Mouse (Mus musculus) gastrocnemius, postnatal 14 days (tissue): Measurements from ENCODE around the gene Myo19. TPM values are rescaled to one million over a fixed set of nuclear protein-coding genes. Genes with fewer than 3 reads are reported as not detected.
A peak's percentile ranks its signal among the peaks of the same experiment; 100 is the strongest.
"Not testable (repeated sequence)": the region's sequence is repeated elsewhere in the genome, so short reads cannot be mapped to it uniquely, and the experiment has no call there.

ENCODE experiments used
- DNase-seq: peaks from one replicate; pipeline ENCODE4 v3.0.0; 2021; ENCODE audit warnings: mixed read lengths
- intact Hi-C: fragments of 180-260 bp; cut with DNase I; formaldehyde crosslinking; loops from one replicate; pipeline ENCODE4 v1.15.1; 2025; ENCODE audit warnings: low total_unique reads
- long read RNA-seq, 2 experiments: library from polyadenylated mRNA; stranded (forward); transcript quantifications; one replicate each; pipeline ENCODE4 v2.0.0; 2021
- total RNA-seq, 2 experiments: library from RNA; stranded (reverse); gene quantifications; 2 replicates each; pipeline ENCODE4 v1.2.3; 2021

Gene Myo19
- total RNA-seq, result 1 to 10 TPM; 2.1 to 2.9 TPM
- long read RNA-seq, experiment 1, full-length matches to known transcripts, result 1 of 3 reads
- long read RNA-seq, experiment 1, partial matches to known transcripts, result 0 of 3 reads
- long read RNA-seq, experiment 1, other reads (novel, unspliced or antisense), result 2 of 3 reads
- long read RNA-seq, experiment 2, full-length matches to known transcripts, result 1 of 6 reads
- long read RNA-seq, experiment 2, partial matches to known transcripts, result 0 of 6 reads
- long read RNA-seq, experiment 2, other reads (novel, unspliced or antisense), result 5 of 6 reads

DNA sequence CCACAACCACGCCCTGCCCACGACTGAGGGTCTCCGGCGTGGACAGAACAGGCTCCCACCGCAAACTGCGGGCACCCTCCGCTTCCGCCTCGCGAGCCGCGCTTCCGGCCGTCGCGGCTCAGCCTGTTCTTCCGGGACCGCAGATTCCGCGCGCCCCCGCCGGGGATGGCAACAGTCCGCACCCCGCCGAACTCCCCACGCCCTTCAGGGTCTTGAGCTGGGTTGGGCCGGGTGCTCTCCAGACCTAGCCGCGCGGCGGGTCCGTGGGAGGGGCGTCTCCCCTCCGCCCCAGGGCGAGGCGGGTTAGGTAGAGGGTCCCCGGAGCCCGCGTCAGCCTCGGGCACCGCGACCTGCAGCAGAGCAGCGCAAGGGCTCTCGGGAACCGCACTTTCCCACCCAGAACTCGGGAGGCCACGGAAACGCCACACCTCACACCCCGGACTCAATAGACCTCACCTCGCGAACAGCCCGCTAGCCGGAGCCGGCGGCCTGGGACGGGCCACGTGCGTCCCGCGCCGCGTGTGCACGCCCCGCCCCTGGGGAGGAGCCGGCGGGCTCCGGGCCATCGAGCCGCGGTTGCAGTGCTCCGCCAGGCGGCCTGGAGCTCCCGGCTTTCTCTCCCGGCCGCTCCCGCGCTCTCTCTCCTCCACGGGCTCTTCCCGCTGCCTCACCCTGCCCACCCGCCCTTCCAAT, at the start of gene Myo19, which contains the start of gene Pigw:
Gene Myo19 (plus strand): TSS at position 377 of the 693 bp plus-strand sequence.
Gene Pigw (minus strand): TSS at position 514 of the 693 bp plus-strand sequence.
- intact Hi-C loops, result no loop called here
- peak; percentile 87 for DNase-seq

DNA sequence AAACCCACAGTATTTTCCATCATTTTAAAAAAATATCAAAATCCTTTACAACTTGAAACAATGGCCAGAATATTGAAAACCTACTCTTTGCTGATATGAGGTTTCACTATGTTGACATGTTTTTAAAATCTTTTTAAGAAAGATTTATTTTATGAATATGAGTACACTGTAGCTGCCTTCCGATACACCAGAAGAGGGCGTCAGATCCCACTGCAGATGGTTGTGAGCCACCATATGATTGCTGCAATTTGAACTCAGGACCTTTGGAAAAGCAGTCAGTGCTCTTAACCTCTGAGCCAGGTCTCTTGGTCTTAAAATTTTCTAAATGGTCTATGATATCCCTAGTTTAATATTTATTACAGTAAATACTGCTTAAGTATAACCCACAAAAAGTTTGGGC, 40.6 kb upstream of the Myo19 start:
- intact Hi-C loops, result no loop called here
- DNase-seq, result no peak

DNA sequence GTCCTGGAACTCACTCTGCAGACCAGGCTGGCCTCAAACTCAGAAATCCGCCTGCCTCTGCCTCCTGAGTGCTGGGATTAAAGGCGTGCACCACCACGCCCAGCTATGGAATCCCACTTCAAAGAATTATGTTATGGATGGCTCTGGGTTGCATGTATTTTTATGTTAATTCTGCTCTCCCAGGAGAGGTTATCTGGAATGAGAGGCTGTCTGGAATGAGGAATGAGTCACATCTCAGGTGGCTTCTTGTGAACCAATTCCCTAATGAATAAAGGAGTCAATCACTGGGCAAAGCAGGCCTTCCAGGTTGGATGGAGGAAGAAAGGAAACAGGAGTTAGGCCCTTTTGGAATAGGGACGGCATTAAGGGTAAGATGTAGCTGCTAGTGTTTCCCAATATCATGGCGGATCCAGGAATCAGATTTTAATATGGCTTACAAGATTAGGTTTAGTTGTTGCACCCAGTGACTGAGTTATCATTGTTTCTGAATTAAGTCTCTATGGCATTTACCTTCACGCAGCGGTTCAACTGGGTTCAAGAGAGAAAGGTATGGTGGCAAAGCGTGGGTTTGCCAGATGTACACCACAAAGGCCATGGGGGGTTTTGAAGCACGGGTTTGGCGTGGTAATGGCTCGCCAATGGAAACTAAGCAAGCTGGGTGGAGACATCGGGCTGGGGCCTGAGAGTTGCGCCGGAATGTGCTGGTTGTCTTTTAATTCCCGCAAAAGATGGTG, 33.0 kb upstream of the Myo19 start:
- intact Hi-C loops, result no loop called here
- no peak for DNase-seq

DNA sequence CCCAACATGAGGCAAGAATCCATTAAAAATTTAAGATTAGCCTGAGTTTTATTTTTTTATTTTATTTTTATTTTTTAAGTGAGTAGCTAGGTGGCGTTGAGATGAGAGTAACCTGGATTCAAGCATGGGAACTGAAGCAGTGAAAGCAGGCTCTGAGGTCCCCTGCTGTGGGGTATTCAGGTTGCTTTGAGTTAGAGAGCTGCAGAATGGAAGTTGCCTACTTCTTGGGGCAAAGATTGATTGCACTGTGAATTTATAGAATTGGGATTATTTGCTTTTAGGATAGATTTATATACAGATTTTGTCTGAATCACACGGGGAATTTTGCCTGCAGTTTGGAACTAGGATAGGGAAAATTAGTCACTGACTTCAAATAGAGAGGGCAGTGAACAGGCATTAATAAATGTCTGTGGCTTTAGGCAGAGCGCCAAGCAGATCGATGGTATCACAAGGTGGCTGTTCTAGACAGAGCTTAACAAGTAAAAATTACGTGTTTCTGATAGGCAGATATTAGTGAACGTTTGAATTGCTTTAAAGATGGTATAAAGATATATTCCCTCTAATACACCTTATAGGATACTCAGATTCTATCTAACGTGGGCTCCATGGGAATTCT, 32.4 kb upstream of the Myo19 start:
- intact Hi-C loops, result no loop called here
- no peak for DNase-seq

DNA sequence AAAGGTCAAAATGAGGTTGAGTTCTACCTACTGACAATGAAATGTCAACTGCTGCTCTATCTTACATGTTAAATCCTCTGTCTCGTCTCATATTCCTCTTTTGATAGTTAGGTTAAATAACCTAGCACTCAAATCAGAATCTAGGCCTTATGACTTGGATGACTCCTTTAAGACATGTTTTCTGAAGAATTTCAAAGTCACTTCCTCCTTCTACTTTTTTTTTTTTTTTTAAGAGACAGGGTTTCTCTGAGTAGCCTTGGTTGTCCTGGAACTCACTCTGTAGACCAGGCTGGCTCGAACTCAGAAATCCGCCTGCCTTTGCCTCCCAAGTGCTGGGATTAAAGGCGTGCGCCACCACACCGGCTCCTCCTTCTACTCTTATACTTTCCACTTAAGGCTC, 24.7 kb upstream of the Myo19 start:
- DNase-seq, result no peak
- intact Hi-C loops, result no loop called here

DNA sequence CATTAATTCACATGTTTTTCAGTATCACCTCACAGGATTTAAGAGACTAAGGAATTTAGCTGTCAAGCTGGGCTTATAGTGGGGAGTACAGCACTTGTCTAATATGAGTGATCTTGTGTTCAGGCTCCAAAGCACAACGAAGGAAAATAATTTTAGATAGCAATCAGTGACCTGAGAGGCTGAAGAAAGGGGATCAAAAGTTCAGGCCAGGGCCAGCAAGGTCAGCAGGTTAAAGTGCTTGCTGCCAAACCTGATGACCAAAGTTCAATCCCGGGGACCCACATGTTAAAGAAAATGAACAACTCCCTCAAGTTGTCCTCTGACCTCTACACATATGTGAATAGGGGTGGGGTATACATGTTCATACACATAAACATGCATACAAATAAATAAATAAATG, 14.7 kb upstream of the Myo19 start:
- intact Hi-C loops, result no loop called here
- DNase-seq, result no peak

DNA sequence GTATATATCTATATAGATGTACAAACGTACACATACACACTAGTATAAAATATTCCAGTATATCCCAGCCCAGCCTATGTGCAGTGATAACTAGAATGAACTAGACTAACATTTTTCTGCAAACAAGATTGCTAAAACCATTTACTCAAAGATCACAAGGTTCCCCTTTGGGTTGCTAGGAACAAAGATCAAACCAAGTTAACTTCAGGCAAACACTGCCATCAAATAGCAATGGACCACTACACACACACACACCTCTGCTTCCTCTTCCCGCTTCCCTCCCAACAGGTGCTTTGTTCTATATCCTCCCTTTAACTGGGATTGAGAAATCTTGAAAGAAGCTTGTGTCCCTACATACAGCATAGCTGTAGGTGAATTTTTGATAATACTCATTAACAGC, 12.4 kb upstream of the Myo19 start:
- intact Hi-C loops, result no loop called here
- DNase-seq, result no peak

DNA sequence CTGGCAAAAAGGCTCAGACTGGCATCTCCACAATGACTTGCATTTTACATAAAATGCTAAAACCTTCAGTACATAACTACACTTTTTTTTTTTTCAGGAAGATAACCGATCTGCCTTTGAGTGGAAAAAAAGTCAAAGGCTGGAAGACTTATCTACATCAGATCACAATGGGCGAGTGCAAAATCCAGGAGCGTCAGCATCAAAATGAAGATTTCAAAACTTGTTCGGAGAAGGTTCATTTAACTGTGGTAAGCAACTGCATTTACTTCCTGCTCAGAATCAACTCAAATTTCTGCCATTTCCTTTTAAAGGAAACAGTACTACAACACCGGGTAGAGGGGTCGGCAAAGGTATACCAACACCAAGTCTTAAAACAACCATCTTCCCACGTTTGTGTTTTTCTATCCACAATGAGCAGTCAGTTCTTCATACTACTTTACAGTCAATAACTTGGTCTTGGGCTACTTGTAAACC, 11.1 kb upstream of the Myo19 start:
- no peak for DNase-seq
- intact Hi-C loops, result no loop called here

DNA sequence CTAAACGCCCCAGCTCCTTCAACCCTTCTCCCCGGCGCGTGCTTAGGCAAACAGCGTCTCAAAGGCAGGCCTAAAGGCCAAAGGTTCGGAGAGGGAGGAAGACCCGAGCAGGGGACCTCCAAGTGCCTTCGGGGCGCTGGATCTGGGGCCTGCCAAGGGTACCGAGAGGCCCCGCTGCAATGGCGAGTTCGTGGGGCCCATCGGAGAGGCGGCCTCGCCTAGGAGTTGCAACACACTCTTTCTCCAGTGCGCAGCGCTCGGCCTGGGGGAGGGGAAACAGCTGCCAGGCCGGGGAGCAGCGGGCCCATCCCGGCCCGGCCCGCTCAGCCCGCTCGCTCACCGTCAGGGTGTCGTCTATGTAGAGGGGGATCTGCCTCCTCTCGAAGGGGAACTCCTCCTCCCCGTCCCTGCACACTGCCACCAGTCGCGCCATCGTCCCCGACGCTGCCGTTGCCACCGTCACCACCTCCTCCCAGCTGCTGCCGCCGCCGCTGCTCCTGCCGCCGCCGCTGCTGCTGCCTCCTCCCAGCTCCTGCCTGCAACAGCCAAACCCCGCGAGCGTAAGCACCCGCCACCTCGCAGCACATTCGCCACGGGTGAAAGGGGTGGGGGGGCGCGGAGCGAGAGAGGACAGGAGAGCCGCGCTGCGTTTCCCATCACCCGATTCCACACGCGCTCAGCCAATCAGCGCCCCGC, 10.3 kb upstream of the Myo19 start:
- intact Hi-C loops, result no loop called here
- peak; percentile 97 for DNase-seq

DNA sequence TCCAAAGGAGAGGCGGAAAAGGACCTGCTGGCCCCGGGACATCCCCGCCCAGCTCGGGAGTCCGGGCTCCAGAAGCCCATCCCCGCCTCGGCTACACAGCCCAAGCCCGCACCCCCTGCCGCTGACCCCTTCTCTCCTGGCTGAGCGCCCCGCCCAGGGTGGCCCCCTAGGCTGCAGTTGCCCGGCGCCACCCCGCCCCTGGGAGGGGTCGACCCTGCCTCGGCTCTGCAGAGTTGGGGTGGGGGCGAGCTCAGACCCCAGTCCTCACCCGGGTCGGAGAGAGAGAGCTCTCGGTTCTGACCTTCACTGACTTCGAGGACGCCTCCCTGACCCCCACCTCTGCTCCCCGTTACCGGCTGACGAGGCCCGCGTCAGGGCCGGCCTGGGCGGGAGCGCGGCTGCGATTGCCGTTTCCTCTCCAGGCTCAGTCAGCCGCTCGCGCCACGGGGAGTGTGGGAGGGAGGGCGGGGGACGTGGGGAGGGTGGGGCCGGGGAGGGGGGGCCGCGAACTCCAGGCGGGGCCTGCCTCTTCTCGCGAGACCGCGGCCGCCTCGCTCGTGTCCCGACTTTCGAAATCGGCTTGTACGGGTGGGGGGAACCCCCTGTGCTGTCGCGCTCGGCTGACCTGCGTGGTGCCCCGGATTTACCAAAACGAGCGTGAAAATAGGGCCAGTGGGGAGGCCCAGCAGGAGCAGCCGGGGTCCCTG, 9.5 kb upstream of the Myo19 start, which contains the start of gene Ggnbp2:
Gene Ggnbp2 (minus strand): TSS at position 481 of the 707 bp plus-strand sequence.
- DNase-seq, result peak; percentile 95
- intact Hi-C loops, result no loop called here

DNA sequence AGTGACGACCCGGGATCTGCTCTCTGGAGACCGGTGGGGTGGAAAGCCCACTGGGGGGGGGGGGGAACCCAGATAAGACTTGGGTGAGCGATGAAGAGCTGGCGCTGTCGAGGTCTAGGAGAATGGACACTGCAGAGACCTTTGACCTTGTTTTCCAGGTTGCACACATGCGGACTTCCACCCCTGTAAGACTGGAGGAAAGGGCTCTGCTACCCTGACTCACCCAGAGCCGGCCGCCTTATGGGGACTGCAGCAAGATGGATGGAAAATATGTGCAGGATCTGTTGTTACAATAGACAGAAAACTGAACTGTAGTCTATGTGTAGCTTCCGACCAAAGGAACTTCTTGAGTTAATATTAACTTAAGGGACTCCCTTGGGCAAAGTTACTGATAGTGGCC, 8.9 kb upstream of the Myo19 start:
- DNase-seq, result no peak
- intact Hi-C loops, result no loop called here

DNA sequence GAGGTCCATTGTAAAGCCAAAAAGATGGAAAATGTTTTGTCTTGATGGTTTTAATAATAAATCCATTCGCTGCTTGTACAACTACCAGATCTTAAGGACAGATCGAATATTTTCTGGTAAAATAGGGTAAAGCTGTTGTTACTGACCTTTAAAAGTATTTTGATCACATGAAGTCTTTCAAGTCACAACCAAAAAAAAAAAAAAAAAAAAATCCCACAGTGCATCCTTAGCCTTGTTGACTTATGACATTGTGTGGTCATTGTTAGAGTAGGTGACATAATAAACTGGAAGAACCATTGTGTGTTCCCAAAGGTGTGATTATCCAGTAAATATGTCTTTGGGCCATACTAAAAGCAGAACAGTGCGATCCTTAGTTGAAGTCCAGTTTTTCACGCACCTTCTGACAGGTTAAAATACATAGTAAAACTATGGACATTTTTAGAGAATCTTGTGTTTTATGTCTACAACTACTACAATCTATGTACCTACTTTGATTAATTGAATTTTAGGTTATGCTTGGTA, 8.3 kb upstream of the Myo19 start:
- intact Hi-C loops, result no loop called here
- no peak for DNase-seq

DNA sequence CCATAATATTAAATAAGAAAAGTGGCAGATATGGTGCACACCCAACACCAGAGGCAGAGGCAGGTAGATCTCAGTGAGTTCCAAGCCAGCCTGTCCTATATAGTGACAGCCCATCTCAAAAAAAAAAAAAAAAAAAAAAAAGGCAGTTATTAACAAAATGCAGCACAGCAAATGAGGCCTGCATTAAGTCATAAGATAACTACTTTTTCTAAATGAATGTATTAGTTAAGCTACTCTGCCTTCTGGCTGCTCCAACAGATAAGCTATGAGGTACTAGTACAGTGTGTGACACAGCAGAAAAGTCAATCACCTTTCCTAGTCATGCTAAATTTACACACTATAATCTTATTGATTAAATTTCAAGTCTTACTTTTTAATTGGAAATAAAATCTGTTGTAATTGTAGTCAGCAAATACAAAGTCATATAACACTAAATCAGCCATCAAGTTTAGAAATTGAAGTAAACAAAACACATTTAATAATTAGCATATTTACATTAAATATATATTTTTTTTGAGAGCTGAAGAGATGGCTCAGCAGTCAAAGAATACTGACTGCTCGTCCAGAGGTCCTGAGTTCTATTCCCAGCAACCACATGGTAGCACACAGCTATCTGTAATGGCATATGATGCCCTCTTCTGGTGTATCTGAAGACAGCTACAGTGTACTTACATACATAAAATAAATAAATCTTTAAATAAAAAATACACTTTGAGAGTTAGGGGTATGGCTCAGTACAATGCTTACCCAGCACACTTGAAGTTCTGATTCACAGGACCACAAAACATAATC, 6.7 kb upstream of the Myo19 start:
- intact Hi-C loops, result no loop called here
- DNase-seq, result no peak

DNA sequence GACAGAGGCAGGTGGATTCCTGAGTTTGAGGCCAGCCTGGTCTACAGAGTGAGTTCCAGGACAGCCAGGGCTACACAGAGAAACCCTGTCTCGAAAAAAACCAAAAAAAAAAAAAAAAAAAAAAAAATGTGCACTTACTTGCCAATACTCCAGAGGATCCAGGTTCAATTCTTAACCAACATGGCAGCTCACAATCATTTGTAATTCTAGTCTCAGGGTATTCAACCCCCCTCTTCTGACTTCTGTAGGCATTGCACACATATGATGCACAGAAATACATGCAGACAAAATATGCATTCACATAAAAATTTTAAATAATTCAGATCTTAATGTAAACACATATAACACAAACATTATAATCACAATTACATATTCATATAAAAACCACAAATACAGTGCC, 3.9 kb upstream of the Myo19 start:
- DNase-seq, intact Hi-C loops: not testable (repeated sequence)

DNA sequence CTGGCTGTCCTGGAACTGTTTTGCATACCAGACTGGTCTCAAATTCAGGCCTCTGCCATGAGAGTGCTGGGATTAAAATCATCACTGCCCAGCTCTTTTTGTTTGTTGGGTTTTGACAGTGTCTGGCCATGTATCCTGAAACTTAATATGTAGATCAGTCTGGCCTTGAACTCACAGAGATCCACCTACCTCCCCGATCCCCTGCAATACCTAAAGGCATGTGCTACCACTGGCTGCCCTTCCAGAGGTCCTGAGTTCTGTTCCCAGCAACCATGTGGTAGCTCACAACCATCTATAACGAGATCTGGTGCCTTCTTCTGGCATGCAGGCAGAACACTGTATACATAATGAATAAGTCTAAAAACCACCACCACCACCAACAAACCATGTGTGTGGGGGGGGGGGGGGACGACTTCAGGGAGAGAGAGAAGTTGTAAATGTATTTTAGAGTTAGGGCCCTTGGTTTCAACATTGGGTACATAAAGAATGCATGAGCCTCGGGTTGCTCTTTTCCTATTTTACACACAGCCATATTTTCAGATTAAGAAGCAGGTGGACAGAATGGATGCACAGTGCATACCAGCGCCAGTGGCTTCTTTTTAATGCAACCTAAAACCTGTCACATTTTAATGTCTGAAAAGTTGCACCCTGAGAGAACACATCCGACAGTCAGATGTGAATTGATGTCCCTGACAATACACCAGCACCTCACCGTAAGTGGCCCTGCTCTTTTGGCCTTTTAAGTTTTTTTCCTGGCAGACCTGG, 759 bp upstream of the Myo19 start:
- intact Hi-C loops, result no loop called here
- no peak for DNase-seq

DNA sequence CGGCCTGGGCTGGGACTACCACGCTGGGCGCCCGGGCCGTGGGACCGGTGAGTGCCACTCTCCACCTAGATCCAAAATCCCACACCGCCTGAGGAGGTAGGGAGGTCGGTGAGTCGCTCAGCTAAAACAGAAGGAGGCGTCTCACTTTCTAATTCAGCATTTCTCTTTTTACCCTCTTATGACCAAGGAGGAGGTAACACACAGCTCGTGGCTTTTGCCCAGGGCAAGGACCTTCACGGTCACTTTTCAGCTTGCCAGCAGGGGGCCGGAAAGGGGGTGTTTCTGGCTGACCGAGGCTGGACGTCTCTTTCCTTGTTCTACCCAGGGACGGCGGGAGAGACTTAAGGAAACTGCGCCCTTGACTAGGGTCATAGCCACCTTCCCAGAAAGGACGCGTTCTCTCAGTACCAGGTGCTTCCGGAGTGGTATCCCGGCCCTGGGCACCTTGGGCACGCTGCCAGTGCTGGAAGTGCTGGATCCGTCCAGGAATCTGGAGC, 565 bp downstream of the Myo19 start:
- intact Hi-C loops, result no loop called here
- DNase-seq, result peak; percentile 53

DNA sequence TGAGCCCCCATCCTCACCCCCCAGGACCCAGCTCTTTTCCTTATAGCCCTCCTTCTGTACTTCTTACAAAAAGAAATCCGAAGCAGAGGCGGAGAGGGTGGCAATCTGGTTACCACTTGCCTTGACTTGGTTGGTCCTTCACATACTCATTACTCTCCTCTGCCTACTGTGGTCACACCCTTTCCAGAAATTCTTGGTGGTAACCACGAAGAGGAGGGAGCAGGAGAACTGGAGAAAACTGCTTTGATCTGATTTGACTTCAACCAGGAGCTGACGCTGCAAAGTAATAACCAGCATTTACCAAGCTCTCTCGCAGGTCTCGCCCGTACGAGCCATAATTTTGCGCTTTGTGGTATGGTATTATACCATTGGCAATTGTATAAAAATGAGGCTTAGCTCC, 1.0 kb downstream of the Myo19 start:
- DNase-seq, result no peak
- intact Hi-C loops, result no loop called here
